9 mouse cellular contexts compared by ENCODE assay signal in the genomic region with DNA sequence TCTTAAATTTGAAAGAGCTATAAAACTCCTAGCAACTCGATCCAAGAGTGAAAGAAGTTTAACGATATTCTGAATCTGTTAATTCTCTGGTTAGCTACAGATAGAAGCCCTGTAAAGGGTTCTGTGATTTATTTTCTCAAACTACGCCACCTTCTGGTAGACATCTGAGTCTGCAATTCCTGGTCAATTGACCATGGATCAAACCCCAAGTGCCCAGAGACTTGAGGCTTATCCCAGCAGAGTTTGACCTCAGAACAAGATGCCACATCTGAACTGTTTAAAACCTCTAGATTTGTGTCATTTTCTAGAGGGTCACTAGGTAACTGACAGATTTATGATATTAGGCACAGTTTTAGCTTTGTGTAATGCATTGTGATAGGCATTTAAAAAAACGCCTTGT. TPM values are rescaled to one million over a fixed set of nuclear protein-coding genes. Genes with fewer than 3 reads are reported as not detected.
DNase-seq lines count a peak whose midpoint lies in the region; ATAC-seq lines count a peak whose summit lies in the region.
"Had no signal": no experiment of that assay in that cellular context is flagged by ENCODE, and none has a peak within 500 bp of the region (broad histone marks: within the 10 kb centered on the region; RNA-seq: fewer than 3 reads in every experiment).

No protein-coding gene starts in this region.

- H3K4me2 ChIP-seq in neural tube, embryonic 11.5 days (ENCODE audit: low read depth), result peak overlapping the region; percentile 45
- peak overlapping the region; percentile 50 for H3K4me2 ChIP-seq in hindbrain, embryonic 12.5 days (replicated peaks)

- no peaks in the 10 kb centered on the region for H3K36me3 ChIP-seq in neural tube, embryonic 11.5 days (ENCODE audit: control insufficient read depth, insufficient read depth, low read length)
- no peaks in the 10 kb centered on the region for H3K36me3 ChIP-seq in embryonic facial prominence, embryonic 10.5 days (replicated peaks)
- H3K36me3 ChIP-seq in hindbrain, embryonic 12.5 days, result no peaks in the 10 kb centered on the region

- no peak overlapping the region for H3K4me3 ChIP-seq in neural tube, embryonic 11.5 days (ENCODE audit: low read depth, low read length)
- peak overlapping the region; percentile 63 for H3K4me3 ChIP-seq in embryonic facial prominence, embryonic 10.5 days
- no peak overlapping the region for H3K4me3 ChIP-seq in hindbrain, embryonic 12.5 days

- no peaks in the 10 kb centered on the region for H3K4me1 ChIP-seq in neural tube, embryonic 11.5 days (ENCODE audit: control insufficient read depth, insufficient read depth, low read length)
- H3K4me1 ChIP-seq in embryonic facial prominence, embryonic 10.5 days, result peaks cover 6% of the 10 kb centered on the region; the same call in 1 of the 2 replicates
- peaks cover 5% of the 10 kb centered on the region; the same call in 1 of the 2 replicates for H3K4me1 ChIP-seq in hindbrain, embryonic 12.5 days

- H3K27ac ChIP-seq in neural tube, embryonic 11.5 days (ENCODE audit: low read depth, low read length), result no peak overlapping the region
- H3K27ac ChIP-seq in embryonic facial prominence, embryonic 10.5 days (replicated peaks), result no peak overlapping the region
- H3K27ac ChIP-seq in hindbrain, embryonic 12.5 days, result no peak overlapping the region

- intact Hi-C loops in left cerebral cortex, postnatal 4 days (cut with DNase I), result loop anchor here (5.0 to 10.0 kb wide), 2 partner anchors 49 to 141 kb away; no protein-coding TSS in a partner anchor

- H3K9me3 ChIP-seq in neural tube, embryonic 11.5 days (ENCODE audit: control insufficient read depth, low read length), result no peaks in the 10 kb centered on the region
- no peaks in the 10 kb centered on the region for H3K9me3 ChIP-seq in embryonic facial prominence, embryonic 10.5 days
- no peaks in the 10 kb centered on the region for H3K9me3 ChIP-seq in hindbrain, embryonic 12.5 days (replicated peaks)

- no peaks in the 10 kb centered on the region for H3K27me3 ChIP-seq in neural tube, embryonic 11.5 days (ENCODE audit: control insufficient read depth, insufficient read depth, low read length)
- no peaks in the 10 kb centered on the region for H3K27me3 ChIP-seq in embryonic facial prominence, embryonic 10.5 days (replicated peaks; ENCODE audit: low read depth, poor library complexity, severe bottlenecking)
- H3K27me3 ChIP-seq in hindbrain, embryonic 12.5 days, result no peaks in the 10 kb centered on the region; the same call in 1 of the 2 replicates

- 12% methylated on average over 4 of the region's 4 CpGs for WGBS in neural tube, embryonic 11.5 days
- WGBS in embryonic facial prominence, embryonic 10.5 days, result 9% methylated on average over 4 of the region's 4 CpGs
- WGBS in hindbrain, embryonic 12.5 days, result 13% methylated on average over 4 of the region's 4 CpGs

- no peak overlapping the region for H3K9ac ChIP-seq in neural tube, embryonic 11.5 days (ENCODE audit: low read length)
- H3K9ac ChIP-seq in hindbrain, embryonic 12.5 days, result no peak overlapping the region

- peak; percentile 20 for DNase-seq in neural tube, embryonic 11.5 days (ENCODE audit: low spot score)
- no peak for DNase-seq in neural tube, embryonic 10.5 days (ENCODE audit: extremely low spot score, low spot score)
- DNase-seq in embryonic facial prominence, embryonic 10.5 days (ENCODE audit: low spot score), result no peak
- DNase-seq in lung, postnatal 10 days, result peak; percentile 21
- no peak for DNase-seq in B cell, adult 2 months
- no peak for DNase-seq in spleen, postnatal 14 days (ENCODE audit: low spot score in 2 of 2)
- no peak for DNase-seq in left cerebral cortex, postnatal 4 days

- peak; percentile 25; the same call in 1 of the 2 replicates for ATAC-seq in neural tube, embryonic 11.5 days (ENCODE audit: insufficient read depth, low FRiP score, low TSS enrichment)
- peak; percentile 58; the same call in 1 of the 2 replicates for ATAC-seq in hindbrain, embryonic 12.5 days (ENCODE audit: low FRiP score)

RNA-seq across cellular contexts. Expression of a gene that starts 14.3 kb away (rescaled TPM):
- 0.30 TPM in 1 of 2 replicates, not detected in the other for polyA plus RNA-seq in neural tube, embryonic 11.5 days (2014; fragmentation: Nextera tagmentation; extraction: Ambion mirVana)
- polyA plus RNA-seq in embryonic facial prominence, embryonic 10.5 days (2016; fragmentation: Nextera tagmentation; extraction: Ambion mirVana), result 0.24 and 0.36 TPM in 2 replicates
- polyA plus RNA-seq in hindbrain, embryonic 12.5 days (2016; fragmentation: Nextera tagmentation; extraction: Ambion mirVana), result 0.85 TPM in 1 of 2 replicates, not detected in the other
- total RNA-seq in left cerebral cortex, postnatal 4 days (2021), result not detected
- total RNA-seq: hematopoietic stem cell, adult 5-6 weeks had no signal

RNA-seq across cellular contexts. Expression of a gene that starts 20.5 kb away (rescaled TPM):
- polyA plus RNA-seq in neural tube, embryonic 11.5 days (2014; fragmentation: Nextera tagmentation; extraction: Ambion mirVana), result not detected in 2 replicates
- polyA plus RNA-seq in embryonic facial prominence, embryonic 10.5 days (2016; fragmentation: Nextera tagmentation; extraction: Ambion mirVana), result not detected in 2 replicates
- polyA plus RNA-seq in hindbrain, embryonic 12.5 days (2016; fragmentation: Nextera tagmentation; extraction: Ambion mirVana), result not detected in 2 replicates
- total RNA-seq in left cerebral cortex, postnatal 4 days (2021), result not detected
- total RNA-seq: hematopoietic stem cell, adult 5-6 weeks had no signal

RNA-seq across cellular contexts. Expression of a gene that starts 33.7 kb away (rescaled TPM):
- not detected in 2 replicates for polyA plus RNA-seq in neural tube, embryonic 11.5 days (2014; fragmentation: Nextera tagmentation; extraction: Ambion mirVana)
- not detected in 2 replicates for polyA plus RNA-seq in embryonic facial prominence, embryonic 10.5 days (2016; fragmentation: Nextera tagmentation; extraction: Ambion mirVana)
- polyA plus RNA-seq in hindbrain, embryonic 12.5 days (2016; fragmentation: Nextera tagmentation; extraction: Ambion mirVana), result not detected in 2 replicates
- total RNA-seq in left cerebral cortex, postnatal 4 days (2021), result not detected
- total RNA-seq: hematopoietic stem cell, adult 5-6 weeks had no signal

RNA-seq across cellular contexts. Expression of a gene that starts 36.4 kb away (rescaled TPM):
- polyA plus RNA-seq in neural tube, embryonic 11.5 days (2014; fragmentation: Nextera tagmentation; extraction: Ambion mirVana), result 14.8 and 19.6 TPM in 2 replicates
- 19.3 and 20.4 TPM in 2 replicates for polyA plus RNA-seq in embryonic facial prominence, embryonic 10.5 days (2016; fragmentation: Nextera tagmentation; extraction: Ambion mirVana)
- polyA plus RNA-seq in hindbrain, embryonic 12.5 days (2016; fragmentation: Nextera tagmentation; extraction: Ambion mirVana), result 16.6 and 17.0 TPM in 2 replicates
- 10 to 100 TPM; 11.0 to 11.3 TPM for total RNA-seq in left cerebral cortex, postnatal 4 days (2021)

Comparison
In these comparisons a context has a peak if more than half of its experiments do, and no peak if none do; other contexts are left out.
1. DNase-seq: peak in neural tube, embryonic 11.5 days (single experiment) and lung, postnatal 10 days (single experiment); none in neural tube, embryonic 10.5 days (single experiment), embryonic facial prominence, embryonic 10.5 days (single experiment), B cell, adult 2 months (0 of 2), spleen, postnatal 14 days (0 of 2) and left cerebral cortex, postnatal 4 days (single experiment).